Mouse (Mus musculus) liver, postnatal 0 days (tissue): ENCODE measurements around the gene Adcy6. TPM values are rescaled to one million over a fixed set of nuclear protein-coding genes. Genes with fewer than 3 reads are reported as not detected.

Experiments used
- ATAC-seq: fragments of 200-750 bp; cut with Nextera tagmentation; 2 replicates; pipeline ENCODE4 v1.8.0; 2017; ENCODE audit warnings: mild to moderate bottlenecking, moderate library complexity
- DNase-seq: peaks from one replicate; pipeline ENCODE4 v3.0.0-alpha.2; 2016
- H3K27ac ChIP-seq: fragments of 300-500 bp; sonication (generic); 2 replicates; pipeline ENCODE4 v1.5.1; 2014; ENCODE audit warnings: antibody characterized with exemption, moderate library complexity, mild to moderate bottlenecking, low read depth
- H3K27me3 ChIP-seq: fragments of 300-500 bp; sonication (generic); 2 replicates; pipeline ENCODE4 v1.6.1; 2014; ENCODE audit warnings: low read length, control low read depth, mixed read lengths; ENCODE audit not compliant: insufficient read depth
- H3K36me3 ChIP-seq: fragments of 300-500 bp; sonication (generic); replicated peaks from 2 replicates; pipeline ENCODE4 v1.6.1; 2014; ENCODE audit warnings: mild to moderate bottlenecking, control low read depth, low read length, moderate library complexity, mixed read lengths; ENCODE audit not compliant: insufficient read depth
- H3K4me1 ChIP-seq: fragments of 300-500 bp; sonication (generic); 2 replicates; pipeline ENCODE4 v1.6.1; 2014; ENCODE audit warnings: antibody characterized with exemption, mild to moderate bottlenecking, control low read depth; ENCODE audit not compliant: insufficient read depth
- H3K4me2 ChIP-seq: fragments of 300-500 bp; sonication (generic); 2 replicates; pipeline ENCODE4 v1.6.1; 2014; ENCODE audit warnings: low read depth, mild to moderate bottlenecking, low read length, moderate library complexity, mixed read lengths
- H3K4me3 ChIP-seq: fragments of 300-500 bp; sonication (generic); 2 replicates; pipeline ENCODE4 v1.5.1; 2014; ENCODE audit warnings: low read depth, low read length
- H3K9ac ChIP-seq: fragments of 300-500 bp; sonication (generic); replicated peaks from 2 replicates; pipeline ENCODE4 v1.6.1; 2014; ENCODE audit warnings: mild to moderate bottlenecking, moderate library complexity
- H3K9me3 ChIP-seq: fragments of 300-500 bp; sonication (generic); 2 replicates; pipeline ENCODE4 v1.6.1; 2016; ENCODE audit warnings: mild to moderate bottlenecking, control low read depth, low read length, mixed read lengths
- CTCF ChIP-seq: sonication (generic); IDR thresholded peaks from 2 replicates; pipeline ENCODE4 v1.5.1; 2016; ENCODE audit warnings: antibody characterized with exemption, low read depth
- EP300 ChIP-seq: IDR thresholded peaks from 2 replicates; pipeline ENCODE4 v1.6.1; 2016; ENCODE audit warnings: antibody characterized with exemption, low read depth, mild to moderate bottlenecking
- WGBS: fragments of 180-500 bp; shearing (Covaris S2); extraction: QIAGEN DNeasy Blood & Tissue Kit; methylation state at CpG from one replicate; pipeline ENCODE4 v1.1.7; 2014; ENCODE audit not compliant: insufficient replicate concordance; 5-methylcytosine and 5-hydroxymethylcytosine counted together
- polyA plus RNA-seq: library from polyadenylated mRNA; unstranded; fragments of >200 nt; fragmentation: Nextera tagmentation; extraction: Ambion mirVana; gene quantifications from 2 replicates; pipeline ENCODE4 v1.2.1, GENCODE M21; 2015

Adcy6 gene
- polyA plus RNA-seq, 1 experiment from 2014 or later, result 7.7 TPM

GRCm38 (mm10) chr15:98545151-98545550 is 64.7 kb downstream of the Adcy6 start:
- 93% methylated on average over 3 of the region's 3 CpGs for WGBS
- Histone ChIP-seq H3K4me1 (peaks cover 6% of the 10 kb centered on the region), H3K9me3 (no peaks in the 10 kb centered on the region), H3K9ac (no peak overlapping the region), H3K27ac (no peak overlapping the region), H3K36me3 (peaks cover 76% of the 10 kb centered on the region), H3K4me2 (no peak overlapping the region), H3K4me3 (no peak overlapping the region), H3K27me3 (no peaks in the 10 kb centered on the region)
- DNase-seq (no peak), ATAC-seq (no peak)
- TF ChIP-seq CTCF, result no peak
- no peak for TF ChIP-seq EP300

- H3K36me3 ChIP-seq, result peaks cover 70% of the 10 kb centered on the region
- H3K4me2 ChIP-seq, result no peak overlapping the region
- ATAC-seq, result no peak
- H3K27me3 ChIP-seq, result no peaks in the 10 kb centered on the region
- H3K9ac ChIP-seq, result no peak overlapping the region
- peaks cover 7% of the 10 kb centered on the region for H3K4me1 ChIP-seq
- no peak for DNase-seq
- no peaks in the 10 kb centered on the region for H3K9me3 ChIP-seq
- 87% methylated on average over 4 of the region's 4 CpGs for WGBS
- H3K27ac ChIP-seq, result no peak overlapping the region
- no peak overlapping the region for H3K4me3 ChIP-seq
- TF ChIP-seq EP300, result no peak
- no peak for TF ChIP-seq CTCF
Observed at GRCm38 (mm10) chr15:98543341-98543740, 66.5 kb downstream of the Adcy6 start.

GRCm38 (mm10) chr15:98541064-98541463 is 68.8 kb downstream of the Adcy6 start:
- no peak for ATAC-seq

More at GRCm38 (mm10) chr15:98541064-98541463, 68.8 kb downstream of the Adcy6 start:
- WGBS, result 41% methylated on average over 6 of the region's 6 CpGs
- H3K4me2 ChIP-seq, result no peak overlapping the region
- H3K4me1 ChIP-seq, result peaks cover 7% of the 10 kb centered on the region
- H3K27ac ChIP-seq, result no peak overlapping the region
- no peak for DNase-seq
- H3K27me3 ChIP-seq, result no peaks in the 10 kb centered on the region
- no peak overlapping the region for H3K9ac ChIP-seq
- H3K36me3 ChIP-seq, result peaks cover 49% of the 10 kb centered on the region
- no peak overlapping the region for H3K4me3 ChIP-seq
- TF ChIP-seq EP300 (peak; percentile 37), CTCF (no peak)
- H3K9me3 ChIP-seq, result no peaks in the 10 kb centered on the region

Other genes with a start within 250 kb of the Adcy6 start
- not detected in 2 replicates for gene Olfr283, start 229.1 kb downstream of the Adcy6 start, polyA plus RNA-seq
- not detected in 2 replicates for gene Olfr282, start 178.9 kb downstream of the Adcy6 start, polyA plus RNA-seq
- not detected in 2 replicates for gene Olfr281, start 157.5 kb downstream of the Adcy6 start, polyA plus RNA-seq
- gene OR5BS1P, start 140.2 kb downstream of the Adcy6 start, polyA plus RNA-seq, result not detected in 2 replicates
- not detected in 2 replicates for gene Lalba, start 127.4 kb downstream of the Adcy6 start, polyA plus RNA-seq
- gene Olfr279, start 117.7 kb downstream of the Adcy6 start, polyA plus RNA-seq, result not detected in 2 replicates
- 26.6 and 28.2 TPM in 2 replicates for gene Kansl2, start 75.8 kb downstream of the Adcy6 start, polyA plus RNA-seq
- gene Ccnt1, start 39.2 kb downstream of the Adcy6 start, polyA plus RNA-seq, result 14.9 and 17.0 TPM in 2 replicates
- gene 4930415O20Rik, start 39.1 kb downstream of the Adcy6 start, polyA plus RNA-seq, result not detected in 2 replicates
- gene Cacnb3, start 20.8 kb upstream of the Adcy6 start, polyA plus RNA-seq, result 0.38 and 0.58 TPM in 2 replicates
- gene Ddx23, start 52.8 kb upstream of the Adcy6 start, polyA plus RNA-seq, result 4.7 and 9.2 TPM in 2 replicates
- 0.94 and 1.2 TPM in 2 replicates for gene Rnd1, start 67.4 kb upstream of the Adcy6 start, polyA plus RNA-seq
- gene Ccdc65, start 98.1 kb upstream of the Adcy6 start, polyA plus RNA-seq, result not detected in 2 replicates
- gene Fkbp11, start 118.1 kb upstream of the Adcy6 start, polyA plus RNA-seq, result 58.5 and 62.4 TPM in 2 replicates
- gene Arf3, start 153.1 kb upstream of the Adcy6 start, polyA plus RNA-seq, result 9.6 and 10.4 TPM in 2 replicates
- gene Wnt10b, start 168.1 kb upstream of the Adcy6 start, polyA plus RNA-seq, result 0.04 and 0.08 TPM in 2 replicates
- not detected in 2 replicates for gene Wnt1, start 179.8 kb upstream of the Adcy6 start, polyA plus RNA-seq
- gene Ddn, start 199.4 kb upstream of the Adcy6 start, polyA plus RNA-seq, result not detected in 2 replicates
- 42.0 and 47.4 TPM in 2 replicates for gene Prkag1, start 221.4 kb upstream of the Adcy6 start, polyA plus RNA-seq